Mouse (Mus musculus): ENCODE data around the gene Asf1b.
A peak's percentile ranks its signal among the peaks of the same experiment; 100 is the strongest.
"Not testable (repeated sequence)": the region's sequence is repeated elsewhere in the genome, so short reads cannot be mapped to it uniquely, and the experiment has no call there.

The Asf1b gene

GRCm38 (mm10) chr8:83996567-83997505 lies 41.5 kb downstream of the Asf1b start:
- peak; percentile 82 to 89 for DNase-seq (ENCODE audit: low spot score in 2 of 2)

GRCm38 (mm10) chr8:83997511-83998141 lies 42.3 kb downstream of the Asf1b start, which contains the start of gene Samd1:
Gene Samd1, plus strand, starts transcription at chr8:83997672.
- DNase-seq (ENCODE audit: low spot score in 2 of 2) = peak; percentile 56 to 85

GRCm38 (mm10) chr8:83998231-83999056 lies 43.1 kb downstream of the Asf1b start:
- DNase-seq (ENCODE audit: low spot score in 2 of 2) = peak; percentile 66 to 86

GRCm38 (mm10) chr8:83999057-83999705 lies 43.9 kb downstream of the Asf1b start:
- no peak for DNase-seq (ENCODE audit: low spot score in 2 of 2)

DNA sequence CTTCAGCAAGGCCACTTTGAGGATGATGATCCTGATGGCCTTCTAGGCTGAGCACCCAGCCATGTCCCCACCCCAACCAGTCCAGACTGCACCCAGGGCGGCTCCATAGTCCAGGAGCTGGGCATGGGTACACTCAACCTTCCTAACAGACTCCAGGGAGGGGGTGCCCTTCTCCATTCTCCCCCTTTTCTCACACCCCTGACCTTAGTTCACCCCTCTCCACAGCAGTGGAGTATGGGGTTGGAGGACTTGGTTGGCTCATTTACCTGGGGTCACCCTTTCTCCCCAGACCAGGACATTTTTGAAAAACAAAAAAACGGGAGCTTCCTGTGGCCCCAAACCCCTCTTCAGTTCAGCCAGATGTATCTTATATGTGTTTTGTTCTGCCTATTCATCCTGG lies 44.5 kb downstream of the Asf1b start:
- no peak for DNase-seq (ENCODE audit: low spot score in 2 of 2)

DNA sequence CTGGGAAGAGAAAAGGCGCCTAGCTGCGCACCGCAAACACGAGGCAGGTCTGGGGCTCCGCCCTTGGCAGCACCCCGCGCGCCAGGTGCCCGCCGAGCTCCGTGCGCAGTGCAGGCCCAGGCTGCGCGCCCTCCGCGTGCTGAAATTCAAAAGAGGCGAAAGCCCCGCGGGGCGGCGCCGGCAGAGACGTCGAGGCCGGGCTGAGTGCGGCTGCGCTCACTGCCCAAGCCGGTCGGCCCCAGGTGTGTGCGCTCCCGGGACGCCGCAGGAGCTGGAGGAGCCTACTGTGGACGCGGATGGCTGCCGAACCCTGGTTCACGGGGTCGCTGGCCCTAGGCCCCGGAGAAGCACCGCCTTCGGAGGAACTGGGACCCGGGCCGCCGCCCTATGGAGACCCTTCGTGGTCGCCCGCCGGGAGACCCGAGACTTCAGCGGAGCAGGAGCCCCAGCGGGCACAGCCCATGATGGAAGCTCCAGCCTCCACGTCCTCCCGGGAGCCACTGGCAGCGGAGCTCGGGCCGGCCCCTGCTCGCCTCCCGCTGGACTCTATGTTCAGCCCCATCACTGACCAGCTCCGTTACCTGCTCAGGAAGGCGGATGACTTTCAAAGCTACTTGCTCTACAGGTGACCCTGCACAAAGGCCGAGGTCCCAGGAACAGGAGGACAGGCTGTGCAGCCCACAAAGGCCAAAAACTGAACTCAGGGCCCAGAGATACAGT lies 46.1 kb downstream of the Asf1b start, which contains the start of gene 1700067K01Rik:
TSS of gene 1700067K01Rik (plus strand) at position 222 of the 720 bp plus-strand sequence.
- DNase-seq (ENCODE audit: low spot score in 2 of 2) = no peak

DNA sequence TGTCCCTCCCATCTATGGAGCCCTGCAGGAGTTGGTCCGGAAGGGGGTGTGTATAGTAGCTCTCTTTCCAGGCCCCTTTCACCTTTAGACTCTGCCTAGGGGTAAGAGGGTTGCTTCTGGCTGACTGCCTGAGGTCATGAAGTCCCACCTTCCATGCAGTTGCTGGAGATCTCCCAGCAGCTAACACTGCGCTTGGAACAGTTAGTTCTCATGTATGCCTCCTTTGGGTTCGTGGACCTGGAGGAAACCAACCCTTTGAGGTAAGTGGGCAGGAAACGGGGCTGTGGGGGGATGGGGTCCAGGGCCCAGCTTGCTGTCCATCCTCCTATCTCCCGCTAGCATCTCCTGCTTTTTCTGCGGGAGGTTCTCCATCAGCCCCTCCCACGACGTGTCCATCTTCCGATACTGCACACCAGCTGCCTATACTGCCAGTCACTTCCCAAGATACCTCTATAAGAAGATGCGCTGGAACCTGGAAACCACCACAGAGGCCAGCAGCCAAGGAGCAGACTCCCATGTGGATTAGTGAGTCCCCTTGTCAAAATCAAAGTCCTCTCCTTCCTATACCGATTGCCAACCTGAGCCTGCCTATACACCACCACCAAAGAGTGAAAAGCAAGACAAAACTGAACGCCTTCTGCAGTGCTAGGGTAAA lies 47.8 kb downstream of the Asf1b start:
- DNase-seq (ENCODE audit: low spot score in 2 of 2) = no peak

GRCm38 (mm10) chr8:84003612-84004246 lies 48.4 kb downstream of the Asf1b start:
- DNase-seq (ENCODE audit: low spot score in 2 of 2) = no peak

- DNase-seq (ENCODE audit: low spot score in 2 of 2) = peak; percentile 93 to 96
Measured at GRCm38 (mm10) chr8:84004533-84005201, 49.4 kb downstream of the Asf1b start.

- DNase-seq (ENCODE audit: low spot score in 2 of 2) = not testable (repeated sequence)
Measured at GRCm38 (mm10) chr8:84005502-84005901, 50.2 kb downstream of the Asf1b start.

GRCm38 (mm10) chr8:84008362-84008761 lies 53.1 kb downstream of the Asf1b start:
- DNase-seq (ENCODE audit: low spot score in 2 of 2) = no peak

DNA sequence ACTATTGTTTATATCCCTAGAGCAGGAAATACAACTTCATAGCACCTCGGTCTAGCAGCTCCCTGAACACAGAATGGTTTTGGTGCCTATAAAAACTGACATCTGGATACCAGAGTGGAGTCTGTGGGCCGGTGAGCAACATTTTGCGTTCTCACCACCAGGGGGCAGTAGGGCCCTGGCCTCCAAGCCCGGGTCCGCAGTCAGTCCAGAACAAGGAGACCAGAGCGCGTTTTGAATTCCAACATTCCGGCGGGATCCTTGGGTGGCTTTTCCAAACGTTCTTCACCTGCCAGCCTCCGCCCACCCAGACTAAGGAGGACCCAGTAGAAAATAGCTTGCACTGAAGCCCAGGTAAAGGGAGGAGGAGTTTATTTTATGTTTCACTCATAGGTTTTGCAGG lies 54.6 kb downstream of the Asf1b start:
- peak; percentile 81 to 93 for DNase-seq (ENCODE audit: low spot score in 2 of 2)

GRCm38 (mm10) chr8:84010625-84011611 lies 55.6 kb downstream of the Asf1b start:
- DNase-seq (ENCODE audit: low spot score in 2 of 2) = peak; percentile 67 to 89

GRCm38 (mm10) chr8:84011705-84012498 lies 56.6 kb downstream of the Asf1b start, which contains the start of gene 2210011C24Rik:
Gene 2210011C24Rik, minus strand, starts transcription at chr8:84012171.
- DNase-seq (ENCODE audit: low spot score in 2 of 2) = no peak

GRCm38 (mm10) chr8:84012499-84013165 lies 57.3 kb downstream of the Asf1b start:
- no peak for DNase-seq (ENCODE audit: low spot score in 2 of 2)

- DNase-seq (ENCODE audit: low spot score in 2 of 2) = no peak
Measured at GRCm38 (mm10) chr8:84015833-84016232, 60.5 kb downstream of the Asf1b start.

Data from spleen, postnatal 4 days (tissue).